Mouse (Mus musculus) limb, embryonic 13.5 days (tissue): ENCODE measurements around the gene Gm12258. TPM values are rescaled to one million over a fixed set of nuclear protein-coding genes. Genes with fewer than 3 reads are reported as not detected.
A peak's percentile ranks its signal among the peaks of the same experiment; 100 is the strongest.
"Not testable (repeated sequence)": the region's sequence is repeated elsewhere in the genome, so short reads cannot be mapped to it uniquely, and the experiment has no call there.

ENCODE experiments used
- ATAC-seq: fragments of 200-750 bp; cut with Nextera tagmentation; 2 replicates; pipeline ENCODE4 v1.8.0; 2017; ENCODE audit warnings: low read depth, moderate number of reproducible peaks, moderate TSS enrichment; ENCODE audit not compliant: low FRiP score
- H3K27ac ChIP-seq: fragments of 300-500 bp; sonication (generic); 2 replicates; pipeline ENCODE4 v1.5.1; 2015; ENCODE audit warnings: inconsistent platforms, mild to moderate bottlenecking, moderate library complexity
- H3K27me3 ChIP-seq: fragments of 300-500 bp; sonication (generic); 2 replicates; pipeline ENCODE4 v1.6.1; 2015; ENCODE audit warnings: mild to moderate bottlenecking, inconsistent platforms
- H3K36me3 ChIP-seq: fragments of 300-500 bp; sonication (generic); 2 replicates; pipeline ENCODE4 v1.6.1; 2015; ENCODE audit warnings: inconsistent platforms, mild to moderate bottlenecking, moderate library complexity
- H3K4me1 ChIP-seq: fragments of 300-500 bp; sonication (generic); 2 replicates; pipeline ENCODE4 v1.6.1; 2015; ENCODE audit warnings: inconsistent platforms
- H3K4me2 ChIP-seq: fragments of 300-500 bp; sonication (generic); replicated peaks from 2 replicates; pipeline ENCODE4 v1.6.1; 2015; ENCODE audit warnings: inconsistent platforms, mild to moderate bottlenecking, moderate library complexity
- H3K4me3 ChIP-seq: fragments of 300-500 bp; sonication (generic); 2 replicates; pipeline ENCODE4 v1.5.1; 2015; ENCODE audit warnings: moderate library complexity, mild to moderate bottlenecking, inconsistent platforms
- H3K9ac ChIP-seq: fragments of 300-500 bp; sonication (generic); 2 replicates; pipeline ENCODE4 v1.6.1; 2015; ENCODE audit warnings: mild to moderate bottlenecking, inconsistent platforms
- H3K9me3 ChIP-seq: fragments of 300-500 bp; sonication (generic); 2 replicates; pipeline ENCODE4 v1.6.1; 2016; ENCODE audit warnings: inconsistent platforms
- WGBS: fragments of 180-500 bp; shearing (Covaris S2); methylation state at CpG from one replicate; pipeline ENCODE4 v1.1.7; 2015; 5-methylcytosine and 5-hydroxymethylcytosine counted together
- polyA plus RNA-seq: library from polyadenylated mRNA; unstranded; fragments of >200 nt; fragmentation: Nextera tagmentation; extraction: Ambion mirVana; gene quantifications from 2 replicates; pipeline ENCODE4 v1.2.1, GENCODE M21; 2015

Gm12258 gene
- 12.8 and 12.9 TPM in 2 replicates for polyA plus RNA-seq

GRCm38 (mm10) chr11:58846919-58847461, at the start of gene Gm12258:
TSS of gene Gm12258 (plus strand) at chr11:58847158.
- Histone ChIP-seq H3K27me3 (no peaks in the 10 kb centered on the region), H3K36me3 (peaks cover 30% of the 10 kb centered on the region), H3K4me1 (peaks cover 7% of the 10 kb centered on the region), H3K4me2 (peak within 1 kb of the TSS; percentile 84), H3K9ac (peak within 1 kb of the TSS; percentile 87), H3K4me3 (peak within 1 kb of the TSS; percentile 84), H3K27ac (peak within 1 kb of the TSS; percentile 55; the same call in 1 of the 2 replicates), H3K9me3 (no peaks in the 10 kb centered on the region)
- WGBS, result 1% methylated on average over 24 of the region's 24 CpGs
- ATAC-seq, result peak; percentile 100

DNA sequence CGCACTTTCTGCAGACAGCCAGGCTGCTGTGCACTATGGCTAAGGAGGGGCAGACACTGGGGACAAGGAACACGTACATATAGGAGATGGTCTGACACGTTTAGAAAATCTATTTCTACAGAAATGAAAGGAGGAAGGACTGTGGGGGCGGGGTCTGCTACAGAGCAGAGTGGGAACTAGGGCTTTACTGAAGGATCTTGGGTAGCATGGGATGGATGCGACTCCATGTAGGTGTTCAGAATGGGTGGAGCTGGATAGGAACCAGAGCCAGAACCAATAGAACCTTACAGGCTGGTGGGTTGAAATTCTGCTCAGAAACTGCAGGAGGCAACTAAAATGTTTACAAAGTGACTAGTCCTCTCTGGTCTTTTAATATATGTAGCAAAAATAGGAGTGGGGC, 47.2 kb upstream of the Gm12258 start:
- H3K4me3 ChIP-seq, result no peak overlapping the region
- H3K9ac ChIP-seq, result no peak overlapping the region
- no peak for ATAC-seq
- H3K4me1 ChIP-seq, result no peaks in the 10 kb centered on the region
- H3K4me2 ChIP-seq, result no peak overlapping the region
- no peaks in the 10 kb centered on the region for H3K9me3 ChIP-seq
- no peaks in the 10 kb centered on the region for H3K36me3 ChIP-seq
- no peaks in the 10 kb centered on the region for H3K27me3 ChIP-seq
- no peak overlapping the region for H3K27ac ChIP-seq
- WGBS, result 76% methylated on average over 5 of the region's 5 CpGs

GRCm38 (mm10) chr11:58801558-58802228, 45.3 kb upstream of the Gm12258 start, which contains the start of gene Fam183b:
TSS of gene Fam183b (minus strand) at chr11:58801960.
- WGBS, result 42% methylated on average over 14 of the region's 14 CpGs
- Histone ChIP-seq H3K9ac (no peak within 1 kb of the TSS), H3K27me3 (no peaks in the 10 kb centered on the region), H3K36me3 (no peaks in the 10 kb centered on the region), H3K9me3 (no peaks in the 10 kb centered on the region), H3K4me2 (no peak within 1 kb of the TSS), H3K27ac (no peak within 1 kb of the TSS), H3K4me1 (no peaks in the 10 kb centered on the region), H3K4me3 (no peak within 1 kb of the TSS)
- no peak; the same call in 1 of the 2 replicates for ATAC-seq

GRCm38 (mm10) chr11:58803871-58804270, 43.1 kb upstream of the Gm12258 start:
- Histone ChIP-seq H3K36me3 (no peaks in the 10 kb centered on the region), H3K9me3 (no peaks in the 10 kb centered on the region), H3K4me3 (no peak overlapping the region), H3K4me2 (no peak overlapping the region), H3K27me3 (no peaks in the 10 kb centered on the region), H3K4me1 (no peaks in the 10 kb centered on the region), H3K9ac (no peak overlapping the region), H3K27ac (no peak overlapping the region)
- no peak for ATAC-seq
- 62% methylated on average over 4 of the region's 4 CpGs for WGBS

DNA sequence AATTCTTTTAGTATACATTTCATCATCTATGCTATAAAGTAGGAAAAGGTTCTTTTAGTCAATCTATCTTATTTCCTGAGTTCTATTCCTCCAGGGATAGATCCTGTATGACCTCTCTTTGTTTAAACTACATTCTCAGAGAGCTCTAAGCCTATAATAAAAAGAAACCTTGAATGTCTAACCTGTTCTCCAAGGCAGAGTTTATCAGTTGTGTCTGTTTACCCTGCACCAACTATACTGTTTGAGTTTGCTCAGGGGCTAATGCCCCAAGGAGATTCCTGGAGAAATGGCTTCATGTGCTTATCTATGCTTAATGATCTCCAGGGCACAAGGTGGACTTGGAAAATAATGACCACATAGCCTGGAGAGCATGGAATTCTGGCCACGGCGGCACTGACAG, 42.6 kb upstream of the Gm12258 start:
- no peak overlapping the region for H3K4me2 ChIP-seq
- H3K9ac ChIP-seq, result no peak overlapping the region
- no peak overlapping the region for H3K4me3 ChIP-seq
- H3K27me3 ChIP-seq, result no peaks in the 10 kb centered on the region
- no peaks in the 10 kb centered on the region for H3K36me3 ChIP-seq
- no peak for ATAC-seq
- 85% methylated on average over 2 of the region's 2 CpGs for WGBS
- no peaks in the 10 kb centered on the region for H3K9me3 ChIP-seq
- no peak overlapping the region for H3K27ac ChIP-seq
- no peaks in the 10 kb centered on the region for H3K4me1 ChIP-seq

DNA sequence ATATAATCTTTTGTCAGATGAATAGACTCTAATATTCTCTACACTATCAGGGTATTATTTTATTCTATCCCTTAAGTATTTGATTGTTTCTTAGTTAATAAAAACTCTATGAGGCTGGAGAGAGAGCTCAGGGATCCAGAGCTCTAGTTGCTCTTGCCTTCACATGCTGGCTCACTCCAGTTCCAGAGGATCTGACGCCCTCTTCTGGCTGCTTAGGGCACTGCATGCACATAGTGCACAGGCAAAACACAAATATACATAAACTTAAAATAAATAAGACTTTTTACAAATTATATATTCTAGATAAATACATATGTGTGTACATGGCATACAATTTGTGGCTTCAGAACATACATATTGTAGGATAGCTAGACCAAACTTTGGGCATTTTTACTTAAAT, 35.0 kb upstream of the Gm12258 start:
- no peak overlapping the region for H3K4me2 ChIP-seq
- no peaks in the 10 kb centered on the region; the same call in 1 of the 2 replicates for H3K27me3 ChIP-seq
- H3K27ac ChIP-seq, result no peak overlapping the region
- no peak overlapping the region for H3K4me3 ChIP-seq
- no peak overlapping the region for H3K9ac ChIP-seq
- no peaks in the 10 kb centered on the region for H3K4me1 ChIP-seq
- WGBS, result 8% methylated on average over 1 of the region's 1 CpGs
- no peaks in the 10 kb centered on the region for H3K9me3 ChIP-seq
- ATAC-seq, result no peak
- no peaks in the 10 kb centered on the region for H3K36me3 ChIP-seq

DNA sequence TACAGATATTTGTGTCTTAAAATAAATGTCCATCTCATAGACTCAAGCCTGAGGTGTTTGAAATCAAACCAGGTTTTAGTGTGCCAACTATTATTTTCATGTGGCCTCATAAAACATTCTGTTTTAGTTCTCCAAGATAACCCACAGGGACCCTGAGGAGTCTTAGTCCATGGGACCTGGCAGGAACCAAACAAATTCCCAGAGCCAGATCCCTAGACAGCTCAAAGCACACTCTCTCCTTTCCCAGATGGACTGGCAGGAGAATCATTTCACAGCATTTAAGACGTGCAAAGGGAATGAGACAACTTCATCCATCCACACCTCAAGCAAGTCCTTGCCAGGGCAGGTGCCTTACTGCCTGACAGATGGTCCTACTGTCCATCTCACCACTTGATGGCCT, 32.3 kb upstream of the Gm12258 start, which contains the start of gene Olfr313:
TSS of gene Olfr313 (plus strand) at position 301 of the 400 bp plus-strand sequence.
- H3K4me2 ChIP-seq, ATAC-seq, H3K36me3 ChIP-seq, H3K4me3 ChIP-seq, H3K9me3 ChIP-seq, H3K9ac ChIP-seq, H3K27ac ChIP-seq, H3K4me1 ChIP-seq, H3K27me3 ChIP-seq: not testable (repeated sequence)
- 71% methylated on average over 1 of the region's 1 CpGs for WGBS

GRCm38 (mm10) chr11:58815676-58816075, 31.3 kb upstream of the Gm12258 start:
- no peak for ATAC-seq
- H3K4me2 ChIP-seq, result no peak overlapping the region
- no peak overlapping the region for H3K27ac ChIP-seq
- H3K4me1 ChIP-seq, result no peaks in the 10 kb centered on the region
- H3K4me3 ChIP-seq, result no peak overlapping the region
- no peaks in the 10 kb centered on the region for H3K9me3 ChIP-seq
- no peaks in the 10 kb centered on the region; the same call in 1 of the 2 replicates for H3K27me3 ChIP-seq
- H3K36me3 ChIP-seq, result no peaks in the 10 kb centered on the region
- 71% methylated on average over 1 of the region's 1 CpGs for WGBS
- no peak overlapping the region for H3K9ac ChIP-seq

DNA sequence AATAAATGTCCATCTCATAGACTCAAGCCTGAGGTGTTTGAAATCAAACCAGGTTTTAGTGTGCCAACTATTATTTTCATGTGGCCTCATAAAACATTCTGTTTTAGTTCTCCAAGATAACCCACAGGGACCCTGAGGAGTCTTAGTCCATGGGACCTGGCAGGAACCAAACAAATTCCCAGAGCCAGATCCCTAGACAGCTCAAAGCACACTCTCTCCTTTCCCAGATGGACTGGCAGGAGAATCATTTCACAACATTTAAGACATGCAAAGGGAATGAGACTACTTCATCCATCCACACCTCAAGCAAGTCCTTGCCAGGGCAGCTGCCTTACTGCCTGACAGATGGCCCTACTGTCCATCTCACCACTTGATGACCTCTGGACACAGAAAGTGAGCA, 18.0 kb upstream of the Gm12258 start, which contains the start of gene Olfr312:
TSS of gene Olfr312 (plus strand) at position 301 of the 400 bp plus-strand sequence.
- H3K36me3 ChIP-seq, H3K9ac ChIP-seq, H3K4me2 ChIP-seq, H3K27ac ChIP-seq, H3K4me1 ChIP-seq, H3K9me3 ChIP-seq, ATAC-seq, H3K27me3 ChIP-seq, H3K4me3 ChIP-seq: not testable (repeated sequence)

GRCm38 (mm10) chr11:58829764-58830163, 17.2 kb upstream of the Gm12258 start:
- H3K9ac ChIP-seq, result no peak overlapping the region
- H3K4me1 ChIP-seq, result no peaks in the 10 kb centered on the region
- no peak for ATAC-seq
- H3K4me2 ChIP-seq, result no peak overlapping the region
- H3K27ac ChIP-seq, result no peak overlapping the region
- H3K36me3 ChIP-seq, result no peaks in the 10 kb centered on the region
- H3K9me3 ChIP-seq, result no peaks in the 10 kb centered on the region
- 78% methylated on average over 3 of the region's 3 CpGs for WGBS
- no peaks in the 10 kb centered on the region for H3K27me3 ChIP-seq
- no peak overlapping the region for H3K4me3 ChIP-seq

GRCm38 (mm10) chr11:58832541-58832940, 14.4 kb upstream of the Gm12258 start:
- not testable (repeated sequence) for ATAC-seq, H3K27me3 ChIP-seq
- WGBS, result 64% methylated on average over 3 of the region's 3 CpGs

DNA sequence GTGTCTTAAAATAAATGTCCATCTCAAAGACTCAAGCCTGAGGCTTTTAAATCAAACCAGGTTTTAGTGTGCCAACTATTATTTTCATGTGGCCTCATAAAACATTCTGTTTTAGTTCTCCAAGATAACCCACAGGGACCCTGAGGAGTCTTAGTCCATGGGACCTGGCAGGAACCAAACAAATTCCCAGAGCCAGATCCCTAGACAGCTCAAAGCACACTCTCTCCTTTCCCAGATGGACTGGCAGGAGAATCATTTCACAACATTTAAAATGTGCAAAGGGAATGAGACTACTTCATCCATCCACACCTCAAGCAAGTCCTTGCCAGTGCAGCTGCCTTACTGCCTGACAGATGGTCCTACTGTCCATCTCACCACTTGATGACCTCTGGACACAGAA, 8.0 kb upstream of the Gm12258 start, which contains the start of gene Olfr311:
TSS of gene Olfr311 (plus strand) at position 301 of the 400 bp plus-strand sequence.
- H3K4me2 ChIP-seq, H3K36me3 ChIP-seq, H3K27me3 ChIP-seq, H3K9me3 ChIP-seq, H3K9ac ChIP-seq, H3K4me3 ChIP-seq, H3K4me1 ChIP-seq, ATAC-seq, H3K27ac ChIP-seq: not testable (repeated sequence)

More at GRCm38 (mm10) chr11:58832541-58832940, 14.4 kb upstream of the Gm12258 start:
- H3K36me3 ChIP-seq, H3K4me2 ChIP-seq, H3K27ac ChIP-seq, H3K9ac ChIP-seq, H3K4me3 ChIP-seq, H3K4me1 ChIP-seq, H3K9me3 ChIP-seq: not testable (repeated sequence)
